Mouse (Mus musculus) lung, postnatal 25 days (tissue): Measurements from ENCODE around the gene Rabep2.

Source experiments
- DNase-seq: peaks from one replicate; pipeline ENCODE4 v3.0.0; 2022; ENCODE audit warnings: low spot score

Gene Rabep2

GRCm38 (mm10) chr7:126494120-126494519 is 65.6 kb downstream of the Rabep2 start:
- DNase-seq, result no peak

GRCm38 (mm10) chr7:126496475-126496874 is 67.9 kb downstream of the Rabep2 start:
- DNase-seq, result no peak

GRCm38 (mm10) chr7:126497966-126498365 is 69.4 kb downstream of the Rabep2 start:
- DNase-seq, result no peak
